Mouse (Mus musculus): Measurements from ENCODE around the gene Ermap.

The Ermap gene

GRCm38 (mm10) chr4:119188060-119188785 is 1.6 kb downstream of the Ermap start:
- intact Hi-C loops (cut with DNase I), result no loop called here

DNA sequence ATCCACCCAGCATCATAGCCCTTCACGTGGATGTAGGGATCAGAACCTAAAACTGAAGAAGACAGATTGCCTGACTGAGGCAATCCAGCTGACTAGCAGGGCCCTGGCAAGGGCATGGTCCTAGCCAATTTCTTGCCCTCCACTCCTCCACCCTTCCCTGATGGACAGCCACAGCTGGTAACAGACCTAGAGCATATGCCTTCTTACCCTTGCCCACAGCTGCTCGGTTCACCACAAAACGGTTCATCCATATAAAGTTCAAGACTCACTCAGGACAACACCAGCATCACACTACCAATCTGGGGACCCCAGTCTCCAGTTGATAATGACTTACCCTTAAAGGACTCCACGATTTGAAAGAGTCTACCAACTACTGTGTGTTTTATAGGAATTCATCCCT is 4.0 kb downstream of the Ermap start:
- intact Hi-C loops (cut with DNase I), result no loop called here

- intact Hi-C loops (cut with DNase I), result no loop called here
Observed at GRCm38 (mm10) chr4:119183525-119183924, 6.3 kb downstream of the Ermap start.

DNA sequence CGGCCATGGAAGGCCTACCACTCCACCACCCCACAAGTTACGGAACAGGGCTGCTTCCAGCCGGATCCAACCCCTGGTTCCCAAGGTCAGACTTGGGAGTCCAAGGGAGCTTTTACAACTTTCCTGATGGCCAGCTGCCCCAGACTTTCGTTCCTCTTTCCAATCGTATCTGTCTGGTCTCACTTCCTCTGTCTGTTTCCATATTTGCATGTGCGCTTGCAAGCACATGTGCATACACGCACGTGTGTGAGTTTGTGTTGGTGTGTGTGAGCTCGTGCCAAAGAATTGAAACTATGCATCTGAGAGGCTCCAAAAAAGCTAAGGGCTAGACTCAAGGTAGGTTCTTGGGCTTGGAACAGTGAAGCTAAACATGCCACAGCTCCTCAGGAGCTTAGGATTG is 8.4 kb downstream of the Ermap start:
- intact Hi-C loops (cut with DNase I), result no loop called here

- intact Hi-C loops (cut with DNase I), result no loop called here
Observed at GRCm38 (mm10) chr4:119180133-119180707, 9.6 kb downstream of the Ermap start.

- intact Hi-C loops (cut with DNase I), result no loop called here
Observed at GRCm38 (mm10) chr4:119178331-119178730, 11.5 kb downstream of the Ermap start.

GRCm38 (mm10) chr4:119177702-119178101 is 12.1 kb downstream of the Ermap start:
- intact Hi-C loops (cut with DNase I), result no loop called here

- intact Hi-C loops (cut with DNase I), result no loop called here
Observed at GRCm38 (mm10) chr4:119173851-119174453, 15.9 kb downstream of the Ermap start, which contains the start of gene Zfp691. Gene Zfp691 (minus strand): TSS chr4:119174195.

DNA sequence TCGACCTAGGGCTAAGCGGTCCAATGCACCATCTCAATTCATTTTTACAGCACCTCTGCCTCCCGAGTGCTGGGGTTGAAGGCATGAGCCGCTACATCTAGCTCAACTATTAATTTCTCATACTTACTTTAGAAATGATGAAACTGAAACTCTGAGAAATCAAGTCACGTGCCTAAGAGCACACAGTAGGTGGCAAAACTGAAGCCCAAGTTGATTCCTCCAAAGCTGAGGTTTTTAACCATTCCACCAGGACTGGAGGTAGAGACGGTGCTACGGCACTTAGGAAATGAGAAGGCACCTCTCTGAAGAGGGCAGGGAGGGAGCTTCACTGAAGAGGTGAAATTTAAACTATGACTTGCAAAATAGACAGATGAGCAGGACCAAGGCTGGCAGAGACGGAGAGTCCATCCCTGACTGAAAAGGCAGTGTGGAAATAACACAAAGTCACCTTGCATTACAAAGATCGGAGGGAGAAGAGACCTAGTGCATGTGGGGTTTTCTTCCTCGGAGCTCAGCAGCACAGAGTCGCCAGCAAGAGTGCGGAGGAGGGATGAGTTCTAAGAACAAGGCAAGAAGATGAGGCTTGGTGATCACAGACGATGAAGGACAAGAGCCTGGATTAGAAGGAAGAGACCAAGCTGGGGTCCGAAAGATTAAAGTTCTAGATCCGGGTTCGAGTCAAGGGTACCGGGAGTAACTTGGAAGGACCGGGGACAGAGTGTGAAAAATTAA is 16.7 kb downstream of the Ermap start:
- intact Hi-C loops (cut with DNase I), result no loop called here

DNA sequence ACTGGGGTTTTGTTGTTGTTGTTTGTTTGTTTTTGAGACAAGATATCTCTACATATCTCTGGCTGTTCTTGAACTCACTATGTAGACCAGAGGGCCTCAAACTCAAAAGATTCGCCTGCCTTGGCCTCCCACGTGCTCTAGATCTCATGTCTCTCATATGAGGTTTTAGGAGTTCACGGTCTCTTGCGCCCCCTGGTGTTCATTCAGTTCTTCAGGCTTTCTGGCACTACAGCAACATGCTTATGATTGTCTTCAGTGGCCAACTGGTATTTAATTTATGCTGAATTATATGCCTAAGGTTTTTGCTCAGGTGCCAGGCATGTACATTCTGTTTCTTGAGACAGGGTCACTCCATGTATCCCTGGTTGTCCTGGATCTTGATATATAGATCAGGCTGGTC is 22.1 kb downstream of the Ermap start:
- intact Hi-C loops (cut with DNase I), result loop anchor here (1.0 to 5.0 kb wide), 3 partner anchors 25 to 162 kb away; no protein-coding TSS in a partner anchor

DNA sequence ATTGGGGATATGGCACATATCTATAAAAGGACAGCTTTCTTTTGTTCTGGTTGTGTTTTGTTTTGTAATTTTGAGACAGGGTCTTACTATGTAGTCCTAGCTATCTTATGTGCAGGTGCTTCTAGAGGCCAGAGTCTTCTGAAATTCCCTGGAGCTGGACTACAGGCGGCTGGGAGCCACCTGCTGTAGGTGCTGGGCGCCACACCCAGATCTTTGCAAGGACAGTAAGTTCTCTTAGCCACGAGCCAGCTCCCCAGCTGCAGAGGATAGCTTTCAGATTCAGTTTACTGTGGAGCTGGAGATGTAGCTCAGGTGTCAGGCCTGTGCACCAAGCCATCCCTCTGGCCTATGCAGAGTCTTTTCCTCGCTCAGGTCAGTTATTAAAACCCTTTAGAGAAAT is 22.7 kb downstream of the Ermap start:
- intact Hi-C loops (cut with DNase I), result loop anchor here (1.0 to 5.0 kb wide), 3 partner anchors 24 to 162 kb away; no protein-coding TSS in a partner anchor

DNA sequence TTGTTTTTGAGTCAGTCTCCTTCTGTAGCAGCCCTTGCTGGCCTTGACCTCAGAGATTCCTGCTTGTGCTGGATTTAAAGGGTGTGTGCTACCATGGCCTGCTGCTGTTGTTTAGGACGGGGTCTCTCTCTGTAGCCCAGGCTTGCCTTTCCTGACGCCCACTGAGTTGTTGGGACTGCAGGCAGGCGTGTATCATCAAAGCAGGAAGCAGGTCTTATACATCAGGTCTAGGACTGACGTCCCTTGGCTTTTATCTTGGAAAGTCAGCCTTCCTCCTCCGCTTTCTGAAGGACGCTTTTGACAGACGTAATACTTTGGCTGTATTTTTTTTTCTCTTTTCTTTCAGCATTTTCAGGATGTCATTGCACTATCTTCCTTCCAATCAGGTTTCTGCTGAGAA is 23.9 kb downstream of the Ermap start:
- intact Hi-C loops (cut with DNase I), result loop anchor here (2.0 to 5.0 kb wide), 2 partner anchors 23 to 36 kb away; no protein-coding TSS in a partner anchor

GRCm38 (mm10) chr4:119162990-119163389 is 26.8 kb downstream of the Ermap start:
- intact Hi-C loops (cut with DNase I), result no loop called here

- intact Hi-C loops (cut with DNase I), result no loop called here
Observed at GRCm38 (mm10) chr4:119161358-119161757, 28.5 kb downstream of the Ermap start.

DNA sequence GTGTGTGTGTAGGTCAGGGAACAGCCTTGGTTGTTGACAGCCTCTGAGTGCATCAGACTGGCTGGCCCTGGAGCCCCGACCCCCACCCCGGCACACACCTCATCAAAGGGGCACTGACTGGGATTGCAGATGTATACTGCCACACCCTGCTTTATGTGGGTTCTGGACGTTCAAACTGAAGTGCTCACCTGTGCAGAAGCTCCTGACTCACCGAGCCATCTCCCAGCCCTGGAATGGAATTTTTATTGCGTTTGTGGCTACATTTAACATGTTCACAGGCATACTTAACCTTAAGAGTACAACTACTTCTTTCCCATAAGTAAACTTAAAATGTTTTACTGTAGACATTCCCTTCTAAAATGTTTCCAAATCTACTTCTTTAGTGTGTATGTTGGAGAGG is 31.9 kb downstream of the Ermap start:
- intact Hi-C loops (cut with DNase I), result loop anchor here (5.0 kb wide), 1 partner anchor 49 kb away; no protein-coding TSS in a partner anchor

GRCm38 (mm10) chr4:119157186-119157585 is 32.6 kb downstream of the Ermap start:
- intact Hi-C loops (cut with DNase I), result loop anchor here (5.0 kb wide), 1 partner anchor 50 kb away; no protein-coding TSS in a partner anchor

- intact Hi-C loops (cut with DNase I), result no loop called here
Observed at GRCm38 (mm10) chr4:119148741-119149140, 41.1 kb downstream of the Ermap start.

DNA sequence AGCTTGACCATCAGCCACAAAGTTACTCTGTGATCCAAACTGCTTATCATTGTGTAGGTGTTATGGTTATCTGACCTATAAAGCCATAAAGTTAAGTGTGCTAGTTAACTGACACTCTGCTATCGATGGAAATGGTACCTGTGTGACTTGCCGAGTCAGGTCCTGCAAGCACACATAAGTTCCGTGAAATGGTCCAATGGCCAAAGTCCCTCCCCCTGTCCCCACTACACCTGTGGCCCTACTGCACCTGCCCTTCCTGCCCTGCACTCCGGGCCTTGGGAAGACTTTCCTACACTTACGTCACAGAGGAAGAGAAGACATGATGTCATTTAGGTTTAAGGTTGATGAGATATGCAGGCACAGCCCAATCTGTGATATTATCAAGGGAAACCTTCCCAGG is 42.5 kb downstream of the Ermap start:
- intact Hi-C loops (cut with DNase I), result no loop called here

DNA sequence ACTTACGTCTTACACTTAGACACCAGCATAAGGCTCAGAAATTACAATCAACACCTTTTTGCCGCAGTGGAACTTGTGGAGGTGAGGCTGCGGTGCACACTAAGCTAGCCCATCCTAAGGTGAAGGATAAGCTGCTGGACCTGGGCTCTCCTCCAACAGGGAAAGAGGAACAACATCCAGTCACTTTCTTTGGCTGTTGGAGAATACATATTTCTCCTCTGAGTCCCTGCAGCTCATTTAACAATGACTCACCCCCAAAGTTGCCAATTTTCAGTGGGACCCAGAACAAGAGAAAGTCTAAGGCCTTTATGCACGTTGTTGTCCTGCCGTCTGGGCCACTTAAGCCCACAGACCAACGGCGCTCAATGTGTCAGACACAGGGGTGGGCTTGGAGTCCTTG is 43.0 kb downstream of the Ermap start:
- intact Hi-C loops (cut with DNase I), result no loop called here

DNA sequence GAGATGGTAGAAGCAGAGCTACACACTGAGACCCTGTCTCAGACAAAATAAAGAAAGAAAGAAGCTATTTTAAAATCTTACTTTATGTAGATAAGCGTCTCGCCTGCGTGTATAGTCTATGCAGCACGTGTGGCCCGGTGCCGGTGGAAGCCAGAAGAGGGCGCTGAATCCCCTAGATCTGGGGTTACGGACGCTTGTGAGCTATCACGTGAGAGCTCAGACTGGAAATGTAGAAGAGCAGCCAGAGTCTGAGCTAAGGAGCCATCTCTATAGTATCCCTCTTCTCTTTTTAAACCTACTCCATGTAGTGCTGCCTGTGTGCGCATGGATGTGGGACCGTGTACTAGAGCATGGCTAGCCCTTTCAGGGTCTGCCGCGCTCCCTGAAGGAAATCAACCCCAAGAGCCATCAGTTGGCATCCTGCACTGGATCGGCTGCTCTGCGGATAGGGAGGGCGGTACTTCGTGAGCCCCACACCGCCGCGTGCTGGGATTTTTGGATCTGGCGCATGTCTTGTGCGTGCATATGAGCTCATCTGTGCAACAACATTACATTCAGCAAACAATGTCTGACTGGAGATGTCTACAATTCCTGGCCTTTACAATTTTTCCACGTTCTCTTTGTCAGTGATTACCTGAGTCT is 47.5 kb downstream of the Ermap start:
- intact Hi-C loops (cut with DNase I), result loop anchor here (2.0 to 5.0 kb wide), 2 partner anchors 24 to 135 kb away; no protein-coding TSS in a partner anchor

DNA sequence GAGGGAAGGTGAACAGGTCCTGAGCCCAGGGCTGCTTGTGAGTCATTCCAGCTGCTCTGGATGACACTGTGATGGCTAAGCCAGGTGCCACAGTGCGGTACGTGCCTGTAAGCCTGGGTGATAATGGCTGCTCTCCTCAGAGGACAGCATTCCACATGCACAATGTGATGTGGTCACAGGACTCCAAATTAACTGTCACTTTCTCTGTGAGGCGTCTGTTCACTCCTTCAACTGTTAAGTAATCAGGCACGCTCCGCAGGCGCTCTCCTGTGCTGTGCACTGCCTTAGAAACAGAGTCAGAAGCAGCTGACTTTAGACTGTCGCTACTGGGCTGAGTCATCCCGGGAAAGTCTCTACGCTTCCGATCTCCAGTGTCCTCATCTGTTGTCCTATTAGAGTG is 48.6 kb downstream of the Ermap start:
- intact Hi-C loops (cut with DNase I), result loop anchor here (5.0 kb wide), 1 partner anchor 134 kb away; no protein-coding TSS in a partner anchor
